Mouse (Mus musculus) gastrocnemius, adult 2 months (tissue): Measurements from ENCODE around the gene Chil4. TPM values are rescaled to one million over a fixed set of nuclear protein-coding genes. Genes with fewer than 3 reads are reported as not detected.
"Not testable (repeated sequence)": the region's sequence is repeated elsewhere in the genome, so short reads cannot be mapped to it uniquely, and the experiment has no call there.

Source experiments
- DNase-seq: peaks from one replicate; pipeline ENCODE4 v3.0.0; 2022
- H3K27ac ChIP-seq: fragments of 200-600 bp; 2 replicates; pipeline ENCODE4 v1.8.1; 2022; ENCODE audit warnings: mild to moderate bottlenecking
- H3K4me3 ChIP-seq: fragments of 200-600 bp; 2 replicates; pipeline ENCODE4 v1.8.1; 2022; ENCODE audit warnings: mild to moderate bottlenecking, moderate library complexity
- CTCF ChIP-seq: fragments of 200-600 bp; IDR thresholded peaks from 2 replicates; pipeline ENCODE4 v1.8.1; 2022; ENCODE audit warnings: antibody characterized with exemption, mild to moderate bottlenecking, moderate library complexity
- intact Hi-C: fragments of 180-260 bp; cut with DNase I; formaldehyde crosslinking; loops from one replicate; pipeline ENCODE4 v1.15.1; 2025
- long read RNA-seq, 2 experiments: library from polyadenylated mRNA; stranded (forward); transcript quantifications; one replicate each; pipeline ENCODE4 v2.0.0; 2021
- total RNA-seq, 2 experiments: library from RNA; stranded (reverse); gene quantifications; 2 replicates each; pipeline ENCODE4 v1.2.3; 2021

Chil4 gene
- total RNA-seq: not detected
- long read RNA-seq, experiment 1: 0 reads
- long read RNA-seq, experiment 2: 0 reads

- no peak for DNase-seq
- Histone ChIP-seq H3K4me3 (no peak within 1 kb of the TSS), H3K27ac (no peak within 1 kb of the TSS)
- no peak for TF ChIP-seq CTCF
- intact Hi-C loops: no loop called here
Observed at GRCm38 (mm10) chr3:106219407-106219806, at the start of gene Chil4. TSS of gene Chil4 (minus strand) at chr3:106219507.

GRCm38 (mm10) chr3:106265854-106266253, 46.5 kb upstream of the Chil4 start:
- DNase-seq: no peak
- no peak overlapping the region for H3K4me3 ChIP-seq
- intact Hi-C loops: no loop called here
- no peak overlapping the region for H3K27ac ChIP-seq
- TF ChIP-seq CTCF: no peak

GRCm38 (mm10) chr3:106264854-106265253, 45.5 kb upstream of the Chil4 start:
- no peak for DNase-seq
- H3K4me3 ChIP-seq: no peak overlapping the region
- no peak overlapping the region for H3K27ac ChIP-seq
- no peak for TF ChIP-seq CTCF
- intact Hi-C loops: no loop called here

- DNase-seq, intact Hi-C loops, H3K4me3 ChIP-seq, H3K27ac ChIP-seq: not testable (repeated sequence)
Observed at GRCm38 (mm10) chr3:106257076-106257475, 37.8 kb upstream of the Chil4 start.

- no peak for DNase-seq
- Histone ChIP-seq H3K4me3 (no peak overlapping the region), H3K27ac (no peak overlapping the region)
- no peak for TF ChIP-seq CTCF
- intact Hi-C loops: no loop called here
Observed at GRCm38 (mm10) chr3:106252719-106253118, 33.4 kb upstream of the Chil4 start.

GRCm38 (mm10) chr3:106250763-106251399, 31.6 kb upstream of the Chil4 start:
- DNase-seq, H3K27ac ChIP-seq, intact Hi-C loops, H3K4me3 ChIP-seq: not testable (repeated sequence)

- H3K4me3 ChIP-seq, DNase-seq, H3K27ac ChIP-seq, intact Hi-C loops: not testable (repeated sequence)
Observed at GRCm38 (mm10) chr3:106247369-106247768, 28.1 kb upstream of the Chil4 start.

- H3K27ac ChIP-seq, DNase-seq, H3K4me3 ChIP-seq, intact Hi-C loops: not testable (repeated sequence)
Observed at GRCm38 (mm10) chr3:106240210-106240609, 20.9 kb upstream of the Chil4 start.

- Histone ChIP-seq H3K27ac (no peak overlapping the region), H3K4me3 (no peak overlapping the region)
- no peak for DNase-seq
- intact Hi-C loops: no loop called here
- no peak for TF ChIP-seq CTCF
Observed at GRCm38 (mm10) chr3:106239196-106239791, 20.0 kb upstream of the Chil4 start.

- intact Hi-C loops, H3K4me3 ChIP-seq, H3K27ac ChIP-seq, DNase-seq: not testable (repeated sequence)
Observed at GRCm38 (mm10) chr3:106223391-106223790, 4.1 kb upstream of the Chil4 start.

GRCm38 (mm10) chr3:106221625-106222265, 2.4 kb upstream of the Chil4 start:
- TF ChIP-seq CTCF: no peak
- no peak overlapping the region for H3K27ac ChIP-seq
- H3K4me3 ChIP-seq: no peak overlapping the region
- intact Hi-C loops: no loop called here
- DNase-seq: no peak

GRCm38 (mm10) chr3:106218284-106218954, 888 bp downstream of the Chil4 start:
- H3K4me3 ChIP-seq, DNase-seq, H3K27ac ChIP-seq, intact Hi-C loops: not testable (repeated sequence)

- DNase-seq, H3K4me3 ChIP-seq, intact Hi-C loops, H3K27ac ChIP-seq: not testable (repeated sequence)
Observed at GRCm38 (mm10) chr3:106198030-106198429, 21.3 kb downstream of the Chil4 start.

- H3K4me3 ChIP-seq, H3K27ac ChIP-seq, DNase-seq, intact Hi-C loops: not testable (repeated sequence)
Observed at GRCm38 (mm10) chr3:106197246-106197645, 22.1 kb downstream of the Chil4 start.
